Mouse (Mus musculus): ENCODE results near the gene Mtfp1.

- TF ChIP-seq CTCF (IDR thresholded peaks at IDR 0.05; ENCODE audit: low read depth, low read length) (no peak), POLR2A (IDR thresholded peaks at IDR 0.05; ENCODE audit: borderline replicate concordance, low read depth, low read length) (no peak)
These were observed 13.4 kb upstream of the Mtfp1 start for GRCm38 (mm10) chr11:4108691-4109090.
